Mouse (Mus musculus): ENCODE measurements around the gene Aqp6.

The Aqp6 gene

DNA sequence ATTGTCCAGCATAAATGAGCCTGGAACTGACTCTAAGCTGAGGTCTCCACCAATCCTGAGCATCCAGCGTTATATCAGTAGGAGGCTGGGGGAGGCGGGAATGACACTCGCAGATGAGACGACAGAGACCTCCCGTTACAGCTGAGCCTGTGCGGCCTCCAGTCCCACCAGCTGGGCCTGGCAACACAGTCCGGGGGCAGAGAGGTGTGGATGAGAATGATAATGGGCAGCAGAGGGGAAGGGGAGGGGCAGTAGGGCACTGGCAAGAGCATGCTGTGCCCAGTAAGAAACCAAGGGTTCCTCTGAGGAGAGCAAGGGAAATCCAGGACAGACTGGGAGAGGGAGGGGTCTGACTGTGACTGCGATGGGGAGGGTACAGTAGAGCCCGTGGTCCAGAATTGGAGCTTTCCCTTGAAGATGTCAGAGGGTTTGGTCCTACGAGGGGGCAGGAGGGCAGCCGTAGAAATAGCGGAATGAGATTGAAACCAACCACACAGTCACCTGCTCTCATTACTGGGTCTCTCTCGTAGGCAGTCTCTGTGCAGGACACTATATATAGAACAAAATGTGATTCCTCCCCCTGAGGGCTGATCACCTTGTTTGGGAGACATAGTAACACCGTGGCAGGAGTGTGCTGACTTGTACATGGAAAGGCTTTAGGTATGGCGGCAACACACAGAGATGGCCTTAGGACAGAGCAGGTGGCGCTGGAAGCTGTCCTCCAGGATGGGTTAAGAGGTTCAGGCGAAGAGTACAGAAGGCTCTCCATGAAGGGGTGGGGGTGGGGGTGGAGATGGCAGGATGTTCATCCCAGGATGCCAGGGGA is 1.7 kb upstream of the Aqp6 start:
- DNase-seq, result no peak

DNA sequence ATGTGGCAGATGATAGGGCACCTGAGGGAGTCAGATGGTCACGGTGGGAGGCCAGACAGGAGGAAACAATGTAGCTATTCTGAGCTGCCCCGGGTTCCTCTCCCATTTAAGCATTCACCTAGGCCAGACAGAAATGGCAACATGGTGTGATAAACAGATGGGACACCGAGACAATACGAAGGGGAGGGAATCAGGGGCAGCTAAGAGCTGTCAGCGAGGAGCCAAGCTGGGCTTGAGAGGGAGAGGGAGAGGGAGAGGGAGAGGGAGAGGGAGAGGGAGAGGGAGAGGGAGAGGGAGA is 572 bp downstream of the Aqp6 start:
- DNase-seq, result no peak

DNA sequence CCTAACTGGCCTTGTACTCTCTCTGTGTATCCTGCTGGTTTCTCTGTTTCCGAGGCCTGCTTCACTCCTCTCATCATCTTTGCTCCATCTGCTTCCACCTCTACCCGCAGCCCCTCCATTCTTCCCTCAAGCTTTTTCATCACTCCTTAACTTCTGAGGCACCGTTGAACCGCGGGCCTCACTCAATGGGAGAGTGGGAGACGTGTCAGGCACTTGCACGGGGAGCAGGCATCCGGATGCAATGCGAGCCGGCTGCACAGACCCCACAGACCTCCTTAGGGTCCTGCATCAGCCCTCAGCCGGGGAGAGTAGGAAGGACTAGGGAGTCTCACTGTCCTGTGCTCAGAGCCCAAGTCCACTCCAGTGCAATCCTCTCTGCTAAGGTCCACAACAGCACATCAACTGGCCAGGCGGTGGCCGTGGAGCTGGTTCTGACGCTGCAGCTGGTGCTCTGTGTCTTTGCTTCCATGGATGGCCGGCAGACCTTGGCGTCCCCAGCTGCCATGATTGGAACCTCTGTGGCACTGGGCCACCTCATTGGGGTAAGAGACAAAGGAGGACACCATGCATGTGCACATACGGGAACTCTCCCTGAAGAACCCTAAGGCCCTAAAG is 1.1 kb downstream of the Aqp6 start:
- DNase-seq, result no peak

DNA sequence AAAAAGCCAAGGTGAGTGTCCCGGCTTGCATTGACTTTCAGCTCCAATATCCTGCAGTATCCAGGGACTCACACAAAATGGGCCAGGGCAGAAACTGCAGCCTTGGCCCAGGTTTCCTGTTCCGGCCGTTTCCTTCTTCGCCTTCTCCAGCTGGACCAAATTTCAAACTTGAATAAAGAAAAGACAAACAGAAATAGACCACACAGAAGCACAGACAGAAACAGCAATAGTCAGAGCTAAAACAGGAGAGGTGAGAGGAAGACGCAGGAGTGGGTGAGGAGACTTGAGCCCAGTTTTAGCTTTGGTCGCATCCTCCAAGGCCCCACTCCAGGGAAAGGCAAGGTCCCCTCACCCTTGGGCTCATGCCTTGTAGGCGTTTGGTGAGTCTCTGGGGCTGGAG is 2.0 kb downstream of the Aqp6 start:
- no peak for DNase-seq

- DNase-seq, result no peak
These were observed 4.4 kb downstream of the Aqp6 start for GRCm38 (mm10) chr15:99605595-99605994.

DNA sequence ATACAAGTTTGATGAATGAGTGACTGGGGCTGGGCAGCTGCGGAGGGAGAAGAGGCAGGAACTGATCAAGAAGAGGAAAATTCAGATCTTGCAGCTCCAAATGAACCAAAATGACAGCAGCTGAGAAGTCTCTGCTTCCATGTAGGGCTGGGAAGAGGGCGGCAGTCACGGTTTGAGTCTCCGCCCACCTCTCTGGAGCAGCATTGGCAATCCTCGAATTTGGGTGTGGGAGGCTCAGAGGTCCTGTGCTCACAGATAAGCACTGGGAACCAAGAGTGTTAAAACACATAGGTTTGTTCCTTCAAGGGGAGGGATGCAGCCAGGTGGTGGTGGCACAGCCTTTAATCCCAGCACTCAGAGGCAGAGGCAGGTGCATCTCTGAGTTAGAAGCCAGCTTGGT is 5.3 kb downstream of the Aqp6 start:
- DNase-seq, result peak; percentile 50

GRCm38 (mm10) chr15:99607388-99608113 is 6.4 kb downstream of the Aqp6 start:
- no peak for DNase-seq

DNA sequence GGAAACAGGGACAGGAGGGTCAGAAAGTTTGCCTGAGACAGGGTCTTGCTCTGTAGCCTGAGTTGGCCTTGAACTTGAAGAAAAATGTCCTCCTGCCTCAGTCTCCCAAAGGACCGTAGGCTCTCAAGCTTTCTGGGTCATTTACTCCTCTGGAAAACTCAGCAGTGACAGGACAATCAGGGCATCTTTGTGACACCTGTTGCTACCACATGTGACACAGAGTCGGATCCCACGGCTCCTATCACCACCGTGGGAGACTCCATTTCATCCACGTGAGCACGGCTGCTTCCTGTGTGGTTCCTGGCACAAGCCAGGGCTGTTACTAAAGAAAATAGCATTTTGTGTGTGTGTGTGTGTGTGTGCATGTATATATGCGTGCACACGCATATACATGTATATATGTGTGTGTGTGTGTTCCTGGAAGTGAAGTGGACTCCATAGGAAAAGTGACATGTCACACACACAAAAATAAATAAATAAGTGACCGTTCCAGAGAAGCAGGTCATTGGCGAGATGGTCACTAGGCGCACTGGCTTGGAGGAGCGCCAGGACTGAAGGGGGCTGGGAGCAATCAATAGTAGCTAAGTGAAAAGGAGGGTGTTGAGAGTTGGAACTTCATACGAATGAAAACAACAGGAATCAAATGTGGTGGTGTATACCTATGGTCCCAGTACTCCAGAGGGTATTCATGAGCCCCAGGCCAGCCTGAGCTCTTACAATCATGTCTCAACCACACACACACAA is 7.4 kb downstream of the Aqp6 start:
- DNase-seq, result no peak

- no peak for DNase-seq
These were observed 10.4 kb downstream of the Aqp6 start for GRCm38 (mm10) chr15:99611563-99611962.

DNA sequence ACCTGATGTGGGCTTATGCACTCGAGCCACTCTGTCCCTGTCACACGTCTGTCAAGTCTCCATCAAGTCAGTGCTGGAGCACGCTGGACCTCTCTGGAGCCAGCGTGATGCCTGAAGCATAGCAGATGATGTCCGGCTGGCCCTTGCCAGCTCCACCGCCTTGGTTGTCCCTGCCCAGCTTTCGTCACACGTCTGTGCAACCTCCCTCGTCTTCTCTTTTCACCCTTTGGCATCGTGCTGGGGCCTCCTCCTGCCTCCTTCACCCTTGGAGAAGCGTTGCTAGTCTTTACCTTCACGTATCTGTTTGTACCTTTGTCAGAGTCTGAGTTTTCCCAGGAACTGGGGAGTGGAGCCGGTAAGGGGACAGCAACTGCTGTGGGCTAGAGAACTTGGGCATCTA is 13.1 kb downstream of the Aqp6 start:
- DNase-seq, result no peak

GRCm38 (mm10) chr15:99614753-99615152 is 13.6 kb downstream of the Aqp6 start:
- DNase-seq, result no peak

GRCm38 (mm10) chr15:99615246-99615645 is 14.0 kb downstream of the Aqp6 start:
- DNase-seq, result no peak

- no peak for DNase-seq
These were observed 17.4 kb downstream of the Aqp6 start for GRCm38 (mm10) chr15:99618595-99618994.

DNA sequence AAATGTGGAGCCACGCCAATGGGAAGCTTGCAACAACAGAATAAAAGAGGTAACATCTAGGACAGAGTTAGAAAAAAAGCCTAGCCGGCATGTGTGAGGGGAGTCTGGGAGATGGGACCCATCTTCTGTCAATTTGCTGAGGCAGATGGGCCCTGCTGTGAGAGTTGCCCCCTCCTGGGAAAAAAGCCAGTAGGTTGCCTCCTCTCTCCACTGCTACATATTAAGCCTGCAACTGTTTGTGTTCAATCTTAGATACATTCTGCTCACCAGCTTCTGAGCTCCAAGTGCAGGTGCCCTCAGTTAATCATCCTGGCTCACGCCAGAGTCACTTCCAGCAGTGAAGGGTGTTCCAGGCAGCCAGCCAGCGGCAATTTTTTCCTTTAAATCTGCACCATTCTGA is 18.6 kb downstream of the Aqp6 start:
- no peak for DNase-seq

DNA sequence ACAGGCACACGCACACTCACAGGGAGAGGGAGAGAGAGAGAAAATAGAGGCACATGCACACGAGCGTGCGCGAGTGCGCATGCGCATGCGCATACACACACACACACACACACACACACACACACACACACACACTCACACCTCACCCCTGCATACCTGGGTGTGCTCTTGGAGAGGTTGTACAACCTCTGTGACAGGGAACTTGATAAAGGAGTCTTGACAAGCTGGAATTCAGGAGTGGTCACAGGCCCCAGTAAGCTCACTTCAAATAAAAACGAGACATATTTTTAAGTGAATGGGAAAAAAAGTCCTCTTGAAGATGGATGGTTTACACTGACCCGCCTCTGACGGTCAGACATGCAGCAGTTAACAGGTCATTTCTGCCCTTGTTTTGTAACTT is 20.9 kb downstream of the Aqp6 start:
- DNase-seq, result no peak

GRCm38 (mm10) chr15:99631618-99632017 is 30.4 kb downstream of the Aqp6 start:
- no peak for DNase-seq

DNA sequence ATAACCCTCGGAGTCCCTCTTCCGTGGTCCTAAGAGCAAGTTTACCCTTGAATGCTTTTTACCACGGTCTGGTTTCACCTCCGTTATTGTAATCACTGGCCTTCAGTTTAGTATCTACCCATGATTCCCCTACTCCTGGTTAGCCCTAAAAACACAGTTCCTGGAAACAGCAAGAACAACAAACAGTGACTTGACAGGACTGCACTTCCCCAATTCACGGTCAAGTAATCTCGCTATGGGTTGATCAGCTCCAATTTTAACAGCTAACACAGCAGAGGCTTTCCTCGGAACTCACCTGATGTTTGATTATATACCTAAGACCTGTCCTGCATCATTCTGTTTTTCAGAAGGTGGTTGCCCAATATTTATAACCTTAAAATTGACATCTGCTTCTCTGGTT is 33.5 kb downstream of the Aqp6 start:
- DNase-seq, result no peak

GRCm38 (mm10) chr15:99637405-99638123 is 36.4 kb downstream of the Aqp6 start:
- DNase-seq, result no peak

DNA sequence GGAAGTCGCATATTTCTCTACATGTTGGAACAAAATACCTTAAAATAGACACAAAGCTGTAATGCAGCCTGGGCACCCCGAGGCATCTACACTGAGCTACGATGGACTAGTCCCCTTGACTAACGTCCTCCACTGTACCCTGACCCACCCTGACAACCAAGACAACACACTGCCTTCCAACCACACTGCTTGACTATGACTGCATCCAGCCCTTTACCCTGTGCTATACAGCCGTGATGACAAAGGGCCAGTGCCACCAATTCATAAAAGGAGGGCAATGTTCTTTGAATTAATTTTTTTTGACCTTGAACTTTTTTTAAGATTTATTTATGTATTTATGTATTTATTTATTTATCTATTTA is 36.9 kb downstream of the Aqp6 start:
- DNase-seq, result no peak

DNA sequence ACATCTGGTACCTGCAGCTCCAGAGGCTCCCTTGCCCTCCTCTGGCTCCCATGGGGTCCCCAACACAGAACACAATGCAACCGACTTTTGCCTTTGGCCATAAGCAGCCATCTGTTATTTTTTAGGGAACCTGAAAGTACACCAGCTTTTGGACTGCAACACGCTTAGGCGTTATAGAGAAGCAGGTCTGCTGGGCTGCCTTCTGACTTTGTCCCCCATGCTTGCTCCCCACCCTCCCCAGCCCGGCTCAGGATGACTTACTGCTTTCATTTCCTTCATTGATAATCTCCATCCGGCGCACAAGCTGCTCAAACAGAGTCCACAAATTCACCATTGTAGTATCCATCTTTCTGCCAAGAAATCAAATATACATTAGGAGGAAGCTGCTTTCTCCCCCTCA is 41.4 kb downstream of the Aqp6 start:
- no peak for DNase-seq

GRCm38 (mm10) chr15:99643832-99644231 is 42.6 kb downstream of the Aqp6 start:
- DNase-seq, result no peak

GRCm38 (mm10) chr15:99644776-99645175 is 43.6 kb downstream of the Aqp6 start:
- DNase-seq, result no peak

DNA sequence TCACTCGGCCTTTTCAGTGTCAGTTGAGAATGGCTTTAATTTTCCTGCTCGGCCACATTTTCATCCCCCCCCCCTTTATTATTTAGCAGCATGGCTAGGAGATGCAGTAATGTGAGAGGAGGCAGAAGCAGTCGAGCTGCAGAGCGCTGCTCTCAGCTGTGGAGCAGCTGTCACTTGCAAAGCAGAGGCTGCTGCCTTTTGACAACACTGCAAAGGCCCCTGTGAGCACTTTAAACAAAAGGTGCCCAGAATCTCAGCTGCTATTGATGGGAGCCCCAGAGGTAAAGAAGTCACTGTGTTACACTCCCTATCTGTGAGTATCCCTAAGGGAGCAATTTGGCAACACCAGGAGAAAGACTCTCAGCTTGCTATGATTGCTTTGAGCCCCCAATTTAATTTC is 47.1 kb downstream of the Aqp6 start:
- DNase-seq, result no peak
